Mouse (Mus musculus) embryonic fibroblast, embryonic 13.5 days (primary cell): Measurements from ENCODE around the gene P2ry4.

Source experiments
- CTCF ChIP-seq: IDR thresholded peaks from 2 replicates; pipeline ENCODE4 v1.5.1; 2011; ENCODE audit warnings: mild to moderate bottlenecking, control low read depth, low read length, moderate library complexity, borderline replicate concordance; ENCODE audit not compliant: insufficient read depth
- POLR2A ChIP-seq: IDR thresholded peaks from 2 replicates; pipeline ENCODE4 v1.6.1; 2011; ENCODE audit warnings: low read depth, mild to moderate bottlenecking, control low read depth, low read length, moderate library complexity

- TF ChIP-seq CTCF, result no peak
- TF ChIP-seq POLR2A, result no peak
These were observed at the start of gene P2ry4 for GRCm38 (mm10) chrX:100594791-100595190.
